Mouse (Mus musculus): ENCODE measurements around the gene Rhbdf2.

Rhbdf2 gene

DNA sequence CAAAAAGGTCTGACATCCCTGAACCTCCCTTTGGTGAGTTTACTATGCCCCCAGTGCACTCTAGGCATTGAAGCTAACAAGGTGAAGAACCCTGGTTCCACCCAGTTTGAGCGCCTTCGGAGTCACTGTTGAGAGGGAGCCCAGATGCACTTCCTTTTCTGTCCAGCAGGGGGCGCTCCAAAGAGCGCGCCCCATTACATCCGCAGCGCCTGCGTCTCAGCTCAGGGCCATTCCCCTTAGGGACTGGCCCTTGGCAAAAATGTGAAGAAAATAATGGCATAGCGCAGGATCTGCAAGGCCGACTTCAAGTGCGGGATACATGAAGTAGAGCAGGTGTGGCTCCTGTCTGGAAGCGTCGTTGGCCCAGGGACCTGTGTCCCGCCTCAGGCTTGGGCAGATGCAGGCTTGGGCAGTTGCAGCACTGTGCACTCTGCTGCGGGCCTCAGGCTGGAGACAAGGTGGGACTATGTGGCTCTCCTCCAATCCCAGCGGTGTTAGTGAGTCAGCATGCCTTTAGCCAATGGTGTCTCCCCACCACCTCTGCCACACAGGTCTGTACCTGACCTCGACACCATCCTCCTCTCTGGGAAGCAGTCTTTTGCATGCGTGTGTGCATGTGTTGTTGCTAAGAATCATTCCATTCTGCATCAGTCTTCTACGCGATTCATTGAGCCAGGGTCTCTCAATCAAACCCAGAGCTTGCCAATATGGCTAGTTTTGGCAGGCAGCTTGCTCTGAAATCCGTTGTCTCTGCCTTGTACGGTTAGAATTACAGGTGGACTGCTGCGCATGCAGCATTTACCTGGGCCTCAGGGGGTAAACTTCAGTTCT lies 39.8 kb downstream of the Rhbdf2 start:
- peak; percentile 66 for DNase-seq (ENCODE audit: low spot score)

DNA sequence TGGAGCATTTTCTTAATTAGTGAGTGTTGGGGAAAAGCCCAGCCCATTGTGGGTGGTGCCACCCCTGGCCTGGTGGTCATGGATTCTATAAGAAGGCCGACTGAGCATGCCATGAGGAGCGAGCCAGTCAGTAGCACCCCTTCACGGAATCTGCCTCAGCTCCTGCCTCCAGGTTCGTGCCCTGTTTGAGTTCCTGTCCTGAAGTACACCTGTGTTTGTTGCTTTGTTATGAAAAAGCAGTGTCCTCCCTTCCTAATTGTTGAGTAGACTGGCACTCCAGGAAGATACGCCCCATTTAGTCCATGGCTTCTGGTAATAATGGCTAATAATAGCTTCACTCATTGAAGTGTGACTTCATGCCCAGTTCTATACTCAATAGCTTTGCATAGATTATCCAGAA lies 40.5 kb downstream of the Rhbdf2 start, which contains the start of gene Aanat:
TSS of gene Aanat (plus strand) at position 123 of the 400 bp plus-strand sequence.
- no peak for DNase-seq (ENCODE audit: low spot score)

DNA sequence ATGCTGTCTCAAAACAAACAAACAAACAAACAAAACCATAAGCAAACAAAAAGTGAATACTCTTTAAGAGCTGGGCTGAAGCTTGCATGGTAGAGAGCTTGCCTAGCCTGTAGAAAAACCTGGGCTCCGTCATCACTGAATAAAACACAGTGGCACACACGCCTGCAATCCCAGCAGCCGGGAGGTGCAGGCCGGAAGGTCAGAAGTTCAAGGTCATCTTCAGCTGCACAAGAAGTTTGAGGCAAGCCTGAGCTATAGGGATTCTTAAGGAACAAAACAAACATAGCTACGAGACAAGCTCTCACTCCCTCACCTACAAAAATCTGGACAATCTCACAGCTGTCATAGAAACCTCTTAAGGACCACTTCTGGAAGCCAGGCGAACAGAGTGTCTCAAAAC lies 41.1 kb downstream of the Rhbdf2 start:
- no peak for DNase-seq (ENCODE audit: low spot score)

DNA sequence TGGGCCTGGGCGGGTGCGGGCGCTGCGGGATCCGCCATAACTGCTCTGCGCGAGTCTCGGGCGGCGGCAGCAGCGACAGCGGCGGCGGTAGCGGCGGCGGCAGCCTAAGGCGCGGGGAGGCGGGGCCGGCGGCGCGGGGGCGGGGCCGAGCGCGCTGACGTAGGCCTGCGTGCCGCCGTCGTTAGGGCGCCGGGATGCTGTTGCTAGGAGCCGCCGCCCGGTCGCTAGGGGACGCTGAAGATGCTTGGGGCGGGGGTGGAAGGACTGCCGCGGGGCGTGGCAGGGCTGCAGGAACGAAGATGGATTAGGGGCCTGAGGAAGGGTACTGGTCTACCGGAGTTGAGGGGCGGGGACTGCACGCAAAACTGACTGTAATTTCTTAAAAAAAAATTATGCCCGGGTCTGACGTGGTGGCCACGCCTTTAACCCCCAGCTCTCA lies 45.4 kb downstream of the Rhbdf2 start, which contains the start of gene Ube2o:
TSS of gene Ube2o (minus strand) at position 72 of the 439 bp plus-strand sequence.
- peak; percentile 80 for DNase-seq (ENCODE audit: low spot score)

DNA sequence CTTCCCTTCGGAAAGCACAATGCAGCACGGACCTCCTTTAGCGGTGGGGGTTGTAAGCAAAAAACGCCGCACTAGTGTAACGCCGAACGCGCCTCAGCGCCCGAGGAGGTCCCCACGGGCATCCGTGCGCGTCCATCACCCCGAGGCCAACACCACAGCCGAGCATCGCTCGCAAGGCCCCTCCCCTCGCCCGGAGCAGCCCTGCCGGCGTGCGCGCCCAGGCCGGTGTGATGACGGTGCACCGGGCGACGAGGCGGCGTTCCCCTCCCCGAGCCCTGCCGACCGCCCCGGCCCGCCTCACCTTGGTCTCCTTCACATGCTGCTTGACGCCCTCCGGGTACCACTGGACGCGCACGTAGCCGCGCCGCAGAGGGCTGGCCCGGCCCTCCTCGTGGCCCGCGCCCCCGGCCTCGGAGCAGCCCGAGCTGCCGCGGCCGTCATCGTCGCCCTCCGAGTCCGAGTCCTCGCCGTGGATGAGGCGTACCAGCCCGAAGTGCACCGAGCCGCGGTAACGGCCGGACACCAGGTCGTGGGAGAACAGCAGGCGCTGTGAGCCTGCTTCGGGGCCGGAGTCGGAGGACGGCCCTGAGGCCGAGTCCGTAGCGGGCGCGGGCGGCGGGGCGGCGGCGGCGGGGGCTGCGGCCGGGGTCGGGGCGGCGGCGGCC lies 46.0 kb downstream of the Rhbdf2 start:
- DNase-seq (ENCODE audit: low spot score): peak; percentile 31

DNA sequence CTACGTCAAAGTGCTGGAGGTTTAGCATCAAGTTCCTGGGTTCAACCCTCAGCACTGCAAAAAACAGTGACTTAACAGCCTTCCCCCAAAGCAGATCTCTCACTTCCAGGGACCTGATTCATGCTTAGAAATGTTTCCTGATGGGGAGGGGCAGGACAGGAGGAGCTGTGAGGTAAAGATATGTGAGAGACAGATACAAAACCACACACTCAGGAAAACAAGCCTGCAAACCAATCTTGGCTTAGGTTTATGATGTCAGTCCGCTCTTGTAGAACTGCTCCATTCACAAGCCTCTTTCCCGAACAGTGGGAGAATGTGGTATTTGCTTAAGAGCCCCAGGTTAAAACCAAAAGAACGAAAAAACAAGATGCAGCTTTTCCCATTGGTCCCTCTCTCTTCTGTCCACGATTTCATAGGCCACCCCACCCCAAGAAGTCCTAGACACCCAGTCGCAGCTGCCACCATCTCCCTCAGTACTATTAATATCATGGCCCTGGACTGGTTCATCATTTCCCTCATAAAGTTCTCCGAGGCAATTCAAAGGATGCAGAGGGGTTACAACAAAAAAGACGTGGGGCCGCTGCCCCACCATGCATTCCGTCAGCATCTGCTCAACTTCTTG lies 46.7 kb downstream of the Rhbdf2 start:
- DNase-seq (ENCODE audit: low spot score): no peak

DNA sequence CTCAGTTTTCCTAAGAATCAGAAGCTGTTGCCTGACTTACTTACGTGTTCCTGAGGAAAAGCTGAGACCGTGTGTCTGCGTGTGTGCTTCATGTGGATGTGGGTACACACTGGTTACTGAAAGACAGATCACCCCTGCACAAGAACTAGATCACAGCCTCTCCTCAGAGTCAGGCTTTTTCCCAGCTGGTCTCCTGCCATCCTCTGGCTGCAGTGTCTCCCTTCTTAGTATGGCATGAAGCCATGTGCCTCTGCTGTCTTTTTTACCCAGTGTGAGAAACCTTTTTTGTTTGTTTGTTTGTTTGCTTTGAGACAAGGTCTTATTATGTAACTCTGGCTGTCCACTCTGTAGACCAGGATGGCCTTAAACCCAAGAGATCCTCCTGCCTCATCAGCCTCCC lies 47.5 kb downstream of the Rhbdf2 start:
- no peak for DNase-seq (ENCODE audit: low spot score)

DNA sequence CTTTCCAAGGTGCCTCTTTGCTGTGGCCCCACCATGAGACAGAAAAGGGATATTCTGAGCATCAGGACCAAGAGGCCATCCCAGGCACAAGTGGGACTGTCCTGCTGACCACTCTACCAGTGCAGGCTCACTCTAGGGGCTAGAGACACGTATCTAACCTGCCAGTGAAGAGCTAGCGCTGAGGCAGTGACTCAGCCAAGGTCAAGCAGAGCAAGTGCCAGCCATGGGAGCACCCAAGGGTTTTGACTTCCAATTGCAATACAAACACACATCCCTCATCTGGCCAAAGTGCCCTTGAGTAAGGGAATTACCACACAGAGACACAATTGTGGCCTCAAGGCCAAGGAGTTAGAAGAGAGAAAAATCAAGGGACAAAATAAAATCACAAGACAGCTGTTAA lies 51.4 kb downstream of the Rhbdf2 start:
- DNase-seq (ENCODE audit: low spot score): no peak

DNA sequence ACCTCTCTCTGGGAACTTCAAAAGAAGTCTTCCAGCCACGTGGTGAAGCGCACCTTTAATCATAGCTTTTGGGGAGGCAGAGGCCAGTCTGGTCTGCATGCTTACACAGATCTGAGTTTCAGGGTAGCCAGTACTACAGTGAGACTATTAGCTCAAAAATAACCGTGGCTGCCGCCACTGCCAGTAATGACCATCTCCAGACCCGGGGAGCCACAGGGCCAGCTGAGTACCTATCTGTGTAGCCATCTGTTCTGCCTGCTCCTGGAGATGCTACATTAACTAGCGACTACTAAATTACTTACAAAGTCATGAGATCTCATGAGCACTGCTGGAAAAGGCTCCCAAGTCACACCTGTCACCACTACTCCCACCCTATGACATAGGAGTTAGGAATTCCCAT lies 51.8 kb downstream of the Rhbdf2 start:
- DNase-seq (ENCODE audit: low spot score): no peak

DNA sequence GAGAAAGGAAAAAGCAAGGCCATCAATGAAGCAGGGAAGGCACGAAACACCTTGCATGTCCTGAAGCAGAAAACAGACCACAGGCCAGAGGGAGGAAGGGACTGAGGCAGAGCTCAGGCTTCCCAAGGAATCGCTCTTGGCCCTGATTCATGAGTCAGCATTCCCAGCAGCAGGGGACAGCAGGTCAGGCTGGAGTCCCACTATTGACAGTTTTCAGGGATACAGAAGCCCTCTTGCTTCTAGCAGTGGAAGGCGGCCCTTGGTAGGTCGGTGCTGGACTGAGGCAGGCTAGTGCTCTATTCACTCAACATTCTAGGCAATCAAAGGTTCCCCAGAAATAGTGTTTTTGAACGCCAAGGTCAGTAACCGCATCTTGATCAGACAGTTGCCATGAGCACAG lies 52.3 kb downstream of the Rhbdf2 start:
- DNase-seq (ENCODE audit: low spot score): no peak

DNA sequence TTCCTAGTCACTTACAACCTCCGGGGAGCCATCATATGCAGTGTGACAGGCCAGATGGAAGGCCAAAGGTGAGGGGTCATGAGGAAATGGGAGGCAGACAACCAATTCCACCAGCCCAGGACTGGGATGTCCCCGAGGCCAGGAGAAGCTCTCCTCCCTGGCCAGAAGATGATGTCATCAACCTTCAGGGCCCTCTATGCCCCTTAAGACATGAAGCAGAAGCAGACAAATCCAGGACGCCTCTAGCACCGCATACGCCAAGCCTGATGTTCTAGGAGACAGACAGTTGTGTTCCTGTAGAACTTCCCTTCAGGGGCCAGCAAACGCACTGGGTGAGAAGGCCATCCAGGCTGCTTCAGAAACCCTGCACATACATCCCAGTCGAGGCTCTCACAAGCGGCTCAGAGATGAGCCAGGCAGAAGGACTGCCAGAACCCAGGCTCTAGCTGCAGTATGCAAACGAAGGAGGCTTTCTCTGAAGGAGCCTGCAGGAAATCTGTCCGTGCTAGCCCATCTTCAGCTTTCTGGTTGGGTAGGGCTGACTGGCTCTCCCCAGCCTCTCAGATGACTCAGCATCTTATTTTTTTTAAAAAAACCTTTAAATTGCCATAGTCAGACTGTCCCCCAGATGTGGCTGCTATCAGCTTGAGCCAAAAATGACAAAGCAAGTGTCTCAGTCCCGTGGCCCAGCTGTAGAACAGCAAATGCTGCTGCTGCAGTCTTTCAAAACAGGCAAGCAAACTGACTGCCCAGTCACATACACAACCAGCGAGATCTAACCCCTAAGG lies 53.9 kb downstream of the Rhbdf2 start:
- DNase-seq (ENCODE audit: low spot score): no peak

DNA sequence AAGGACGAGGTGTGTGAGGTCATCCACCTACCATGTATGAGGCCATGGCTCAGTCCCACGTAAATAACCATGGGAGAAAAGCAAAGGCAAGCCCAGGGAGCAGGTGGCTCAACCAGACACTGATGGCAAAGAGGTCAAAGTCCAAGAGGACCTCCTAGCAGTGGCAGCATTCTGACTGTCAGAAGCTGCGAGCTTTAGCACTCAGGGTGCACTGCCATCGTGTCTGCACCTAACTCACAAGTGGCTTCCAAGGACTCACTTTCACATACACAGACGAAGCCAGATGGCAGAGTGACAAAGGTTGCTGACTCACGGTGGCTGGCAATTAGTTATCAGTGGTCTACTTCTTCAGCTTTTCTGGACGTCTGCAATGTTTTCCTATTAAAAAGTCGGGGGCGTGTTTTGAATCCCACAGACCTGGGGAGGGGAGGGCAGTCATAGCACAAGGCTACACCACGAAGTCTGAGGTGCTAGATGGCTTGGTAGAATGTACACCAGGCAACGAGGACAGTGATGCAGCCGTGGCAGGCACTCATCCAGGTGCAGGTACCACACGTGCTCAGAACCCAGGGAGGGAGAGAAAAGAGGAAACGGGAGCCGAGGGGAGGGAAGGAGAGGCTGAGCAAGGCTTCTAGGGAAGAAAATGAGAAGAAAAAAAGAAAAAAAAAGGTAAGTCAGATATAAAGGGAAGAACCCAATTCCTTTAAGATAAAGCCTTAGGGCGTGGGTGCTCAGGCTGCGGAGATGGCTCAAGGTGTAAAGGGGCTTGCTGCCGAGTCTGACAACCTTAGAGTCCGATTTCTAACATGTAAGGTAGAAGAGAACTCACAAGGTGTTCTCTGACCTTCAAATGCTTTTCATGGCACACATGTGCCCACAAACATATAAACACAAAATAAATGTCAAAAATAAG lies 54.8 kb downstream of the Rhbdf2 start:
- DNase-seq (ENCODE audit: low spot score): no peak

DNA sequence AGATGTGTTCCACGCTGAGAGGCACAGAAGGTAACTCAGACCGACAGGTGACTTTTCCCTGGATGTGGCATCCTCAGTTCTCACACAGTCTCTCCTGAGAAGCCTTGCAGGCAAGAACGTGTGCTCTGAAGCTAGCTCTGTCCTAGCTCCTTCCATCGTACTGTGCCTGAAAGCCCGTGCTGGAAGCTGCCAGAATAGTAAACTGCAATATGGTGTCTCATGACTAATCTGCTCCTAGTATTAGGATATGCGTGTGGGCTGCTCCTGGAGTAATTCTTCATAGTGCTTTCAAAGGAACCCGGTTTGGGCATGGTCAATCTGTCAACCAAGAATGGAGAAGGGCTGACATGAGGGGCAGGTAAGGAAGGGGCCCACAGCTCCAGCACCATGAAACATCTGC lies 56.0 kb downstream of the Rhbdf2 start:
- no peak for DNase-seq (ENCODE audit: low spot score)

DNA sequence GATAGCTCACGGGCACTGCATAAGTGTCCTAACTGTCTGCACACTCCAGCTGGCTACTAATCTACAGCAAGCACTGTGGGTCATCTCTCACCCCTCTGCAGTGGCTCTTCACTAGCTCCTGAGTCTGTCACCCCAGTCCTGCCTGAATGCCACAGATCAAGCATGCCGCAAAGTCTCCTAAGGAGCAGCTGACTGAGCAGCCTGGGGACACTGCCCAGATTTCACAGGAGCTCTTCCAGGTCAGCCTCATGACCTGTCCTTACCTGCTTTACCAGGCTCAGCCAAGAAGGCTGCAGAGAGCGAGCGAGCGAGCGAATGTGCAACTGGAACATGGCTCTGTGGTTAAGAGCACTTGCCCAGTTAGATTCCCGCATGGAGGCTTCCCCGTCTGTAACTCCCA lies 59.3 kb downstream of the Rhbdf2 start:
- DNase-seq (ENCODE audit: low spot score): no peak

DNA sequence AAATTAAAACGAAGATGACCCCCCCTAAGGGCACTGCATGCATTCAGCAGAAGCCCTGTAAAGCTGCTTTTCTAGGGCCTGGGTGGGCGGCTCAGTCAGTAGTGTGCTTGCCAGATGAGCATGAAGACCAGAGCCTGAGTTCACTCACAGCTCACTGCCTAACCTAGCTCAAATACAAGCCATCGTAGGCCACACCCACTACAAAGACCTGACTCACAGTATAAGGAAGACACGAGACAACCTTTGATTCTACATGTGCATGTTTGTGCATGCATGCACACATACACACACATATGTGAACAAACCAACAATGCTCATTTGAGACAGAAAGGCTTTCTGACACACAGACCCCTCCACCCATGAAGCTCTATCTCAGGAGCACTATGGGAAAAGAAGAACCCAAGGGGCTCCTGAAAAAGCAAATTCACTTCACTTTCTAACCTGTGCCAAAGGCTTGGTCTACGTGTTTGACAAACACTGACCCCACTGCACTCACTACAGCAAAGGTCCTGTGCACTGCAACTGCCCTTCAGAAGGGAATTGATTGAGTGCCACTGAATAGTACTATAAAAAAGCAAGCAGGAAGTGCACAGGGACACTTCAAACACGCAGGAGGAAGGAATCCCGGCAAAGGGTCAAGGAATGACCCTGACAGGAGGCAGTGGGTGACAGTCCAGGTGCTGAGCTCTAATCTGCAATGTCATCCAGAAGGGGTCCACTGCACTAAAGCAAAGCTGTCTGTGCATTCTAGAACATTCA lies 61.4 kb downstream of the Rhbdf2 start:
- no peak for DNase-seq (ENCODE audit: low spot score)

DNA sequence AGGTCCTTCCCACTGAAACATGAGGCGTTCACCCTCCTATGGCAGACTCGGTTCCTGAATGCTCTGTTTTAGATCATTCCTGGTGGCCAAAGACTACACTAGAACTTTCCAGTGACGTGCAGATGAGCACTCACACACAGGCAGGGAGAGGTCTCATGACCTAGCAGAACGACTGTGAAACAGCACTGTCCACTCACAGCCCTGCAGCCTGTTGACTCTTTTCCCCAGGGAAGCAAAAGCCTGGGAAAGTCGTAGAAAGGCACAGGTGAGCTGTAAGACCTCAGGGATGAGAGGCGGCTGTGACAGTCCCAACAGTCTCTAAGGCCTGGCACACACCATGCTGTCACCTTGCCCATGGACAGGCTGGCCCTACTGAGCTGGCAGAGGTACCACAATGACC lies 70.5 kb downstream of the Rhbdf2 start:
- DNase-seq (ENCODE audit: low spot score): no peak

DNA sequence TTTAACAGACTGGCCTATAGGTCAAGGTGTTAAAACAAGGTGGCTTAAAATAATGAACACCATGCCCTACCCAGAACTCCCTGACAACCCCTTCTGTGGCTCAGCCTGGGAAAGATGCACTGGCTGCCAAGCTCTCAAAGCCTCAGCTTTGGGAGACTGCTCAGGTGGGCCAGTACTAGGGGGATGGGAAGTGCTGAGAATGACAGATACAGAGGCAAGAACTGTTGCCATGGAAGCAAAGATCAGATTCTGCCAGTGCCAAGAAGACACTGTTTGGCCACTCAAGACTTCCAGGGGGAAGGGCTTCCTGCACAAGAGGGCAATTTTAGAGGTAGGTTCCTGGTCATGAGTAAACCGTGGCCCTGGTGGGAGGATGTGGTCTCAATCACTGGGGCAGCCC lies 71.2 kb downstream of the Rhbdf2 start:
- no peak for DNase-seq (ENCODE audit: low spot score)

DNA sequence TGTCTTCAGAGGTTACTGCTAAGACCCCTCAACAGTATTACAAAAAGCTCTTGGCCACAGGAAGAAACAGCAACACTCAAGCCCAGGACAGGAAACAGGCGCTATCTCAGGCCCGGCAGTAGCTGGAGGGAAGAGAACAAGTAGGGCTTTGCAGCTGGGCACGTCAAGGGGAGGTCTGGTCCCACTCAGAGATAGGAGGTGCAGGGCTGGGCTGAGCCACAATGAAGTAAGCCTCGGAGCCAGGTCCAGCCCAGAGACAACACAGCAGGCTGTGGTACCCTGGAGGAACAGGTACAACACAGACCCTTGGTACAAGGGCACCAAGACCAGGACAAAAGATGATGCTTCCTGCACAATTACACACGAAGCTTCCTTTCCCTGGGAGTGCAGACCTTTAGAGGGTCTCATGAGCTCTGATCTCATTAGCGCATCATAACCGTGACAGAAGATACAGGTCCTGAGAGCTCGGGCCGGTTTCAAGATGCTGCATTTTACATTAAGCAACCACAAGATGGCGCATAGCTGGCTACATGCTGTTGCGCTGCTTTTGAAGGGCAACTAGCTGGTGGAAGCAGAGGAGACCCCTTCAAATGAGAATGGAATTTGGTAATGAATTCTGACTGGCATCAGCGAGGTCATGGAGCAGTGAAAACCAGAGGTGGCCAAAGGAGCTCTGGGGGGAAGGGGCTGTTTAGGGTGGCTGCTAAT lies 72.5 kb downstream of the Rhbdf2 start:
- no peak for DNase-seq (ENCODE audit: low spot score)

DNA sequence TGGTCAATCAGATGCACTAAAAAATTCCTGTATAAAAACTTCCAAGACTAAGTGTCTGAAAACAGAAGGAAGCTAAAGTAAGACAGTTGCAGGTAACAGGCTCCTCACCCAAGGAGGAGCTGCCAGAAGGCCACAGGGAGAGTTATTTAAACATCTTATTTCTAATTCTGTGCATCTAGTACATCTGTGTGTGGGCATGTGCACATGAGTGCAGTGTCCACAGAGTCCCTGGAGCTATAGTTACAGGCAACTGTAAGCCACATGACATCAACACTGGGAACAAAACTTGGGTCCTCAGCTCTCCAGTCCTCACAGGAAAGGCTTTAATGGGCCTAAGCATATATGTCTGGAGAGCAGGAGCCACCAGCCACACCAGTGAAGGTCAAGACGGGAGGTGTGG lies 74.6 kb downstream of the Rhbdf2 start:
- no peak for DNase-seq (ENCODE audit: low spot score)

DNA sequence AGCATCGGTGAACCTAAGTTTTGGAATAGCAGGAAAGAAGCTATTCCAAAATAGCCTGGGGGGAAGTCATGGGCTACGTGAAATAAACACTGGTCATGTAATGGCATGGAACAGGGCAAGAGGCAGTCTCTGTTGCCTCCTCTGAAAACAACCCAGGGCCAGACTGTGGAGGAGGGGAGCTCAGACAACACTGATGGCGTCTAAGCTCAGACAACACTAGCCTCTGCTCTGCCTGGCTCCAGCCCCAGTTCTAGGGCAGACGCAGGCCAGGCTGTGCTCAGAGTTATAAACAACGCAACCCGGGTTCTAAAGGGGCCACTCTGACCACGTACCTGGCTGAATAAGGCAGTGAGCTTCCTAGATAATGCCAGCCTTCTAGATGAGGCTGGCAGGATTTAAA lies 76.1 kb downstream of the Rhbdf2 start:
- DNase-seq (ENCODE audit: low spot score): no peak

Data from ovary, postnatal 14 days (tissue).